Mouse (Mus musculus) stomach, embryonic 15.5 days (tissue): ENCODE data around the gene Zeb2. TPM values are rescaled to one million over a fixed set of nuclear protein-coding genes. Genes with fewer than 3 reads are reported as not detected.
A peak's percentile ranks its signal among the peaks of the same experiment; 100 is the strongest.

ENCODE experiments used
- ATAC-seq: fragments of 200-750 bp; cut with Nextera tagmentation; 2 replicates; pipeline ENCODE4 v1.8.0; 2017; ENCODE audit warnings: low read depth, moderate number of reproducible peaks, moderate TSS enrichment; ENCODE audit not compliant: insufficient read depth, low FRiP score
- H3K27ac ChIP-seq: fragments of 300-500 bp; sonication (generic); 2 replicates; pipeline ENCODE4 v1.5.1; 2015; ENCODE audit warnings: mild to moderate bottlenecking, inconsistent platforms
- H3K27me3 ChIP-seq: fragments of 300-500 bp; sonication (generic); replicated peaks from 2 replicates; pipeline ENCODE4 v1.6.1; 2015; ENCODE audit warnings: inconsistent platforms
- H3K36me3 ChIP-seq: fragments of 300-500 bp; sonication (generic); 2 replicates; pipeline ENCODE4 v1.6.1; 2015; ENCODE audit warnings: inconsistent platforms
- H3K4me1 ChIP-seq: fragments of 300-500 bp; sonication (generic); 2 replicates; pipeline ENCODE4 v1.6.1; 2015; ENCODE audit warnings: inconsistent platforms
- H3K4me2 ChIP-seq: fragments of 300-500 bp; sonication (generic); 2 replicates; pipeline ENCODE4 v1.6.1; 2015; ENCODE audit warnings: mild to moderate bottlenecking, inconsistent platforms
- H3K4me3 ChIP-seq: fragments of 300-500 bp; sonication (generic); replicated peaks from 2 replicates; pipeline ENCODE4 v1.5.1; 2015; ENCODE audit warnings: inconsistent platforms
- H3K9ac ChIP-seq: fragments of 300-500 bp; sonication (generic); 2 replicates; pipeline ENCODE4 v1.6.1; 2015; ENCODE audit warnings: inconsistent platforms
- H3K9me3 ChIP-seq: fragments of 300-500 bp; sonication (generic); 2 replicates; pipeline ENCODE4 v1.6.1; 2016; ENCODE audit warnings: inconsistent platforms
- WGBS: fragments of 180-500 bp; shearing (Covaris S2); methylation state at CpG from one replicate; pipeline ENCODE4 v1.1.7; 2015; 5-methylcytosine and 5-hydroxymethylcytosine counted together
- polyA plus RNA-seq: library from polyadenylated mRNA; unstranded; fragments of >200 nt; fragmentation: Nextera tagmentation; extraction: Ambion mirVana; gene quantifications from 2 replicates; pipeline ENCODE4 v1.2.1, GENCODE M21; 2015

The Zeb2 gene
- polyA plus RNA-seq, 1 experiment from 2014 or later = 46.5 TPM

DNA sequence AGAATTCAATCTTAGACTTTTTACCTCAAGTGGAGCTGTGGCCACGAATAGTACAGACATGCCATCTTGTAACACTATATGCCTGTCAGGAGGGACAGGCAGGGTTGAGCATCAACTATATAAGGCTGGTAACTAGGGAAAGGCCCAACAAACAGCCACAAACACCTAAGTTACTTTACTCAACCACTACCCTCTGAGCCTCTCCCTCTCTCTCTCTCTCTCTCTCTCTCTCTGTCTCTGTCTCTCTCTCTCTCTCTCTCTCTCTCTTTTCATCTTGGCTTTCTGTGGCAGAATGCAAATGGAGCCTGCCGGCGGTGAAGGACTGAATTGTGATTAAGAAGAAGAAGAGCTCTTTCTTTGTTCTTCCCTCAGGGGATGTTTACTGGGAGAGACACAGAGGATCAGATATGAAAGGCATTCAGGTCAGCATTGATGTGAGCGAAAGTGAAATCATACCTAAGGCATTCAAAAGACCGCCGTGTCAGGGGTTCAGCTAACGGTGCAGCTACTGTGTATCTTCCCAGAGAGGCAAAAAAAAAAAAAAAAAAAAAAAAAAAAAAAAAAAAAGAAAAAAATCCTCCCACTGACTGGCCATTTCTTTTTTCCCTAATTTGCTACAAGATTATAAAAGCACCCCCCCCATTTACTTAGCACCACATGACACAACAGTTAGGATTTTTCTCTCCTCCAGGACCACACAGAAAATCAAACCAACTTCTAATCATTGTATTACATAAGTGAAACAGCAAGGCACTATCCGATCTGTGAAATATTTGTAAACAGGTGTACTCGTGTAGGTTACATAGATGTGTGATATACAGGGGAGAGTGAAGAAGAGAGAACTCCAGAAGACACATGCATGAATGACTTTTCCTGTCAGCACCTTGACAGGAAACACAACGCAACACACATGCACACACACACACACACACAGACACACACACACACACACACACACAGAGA is 13.9 kb downstream of the Zeb2 start:
- Histone ChIP-seq H3K4me2 (peak overlapping the region; percentile 25; the same call in 1 of the 2 replicates), H3K27me3 (no peaks in the 10 kb centered on the region), H3K4me3 (no peak overlapping the region), H3K27ac (no peak overlapping the region), H3K36me3 (no peaks in the 10 kb centered on the region), H3K4me1 (peaks cover 9% of the 10 kb centered on the region), H3K9ac (no peak overlapping the region), H3K9me3 (no peaks in the 10 kb centered on the region)
- WGBS = 36% methylated on average over 10 of the region's 10 CpGs
- no peak for ATAC-seq

DNA sequence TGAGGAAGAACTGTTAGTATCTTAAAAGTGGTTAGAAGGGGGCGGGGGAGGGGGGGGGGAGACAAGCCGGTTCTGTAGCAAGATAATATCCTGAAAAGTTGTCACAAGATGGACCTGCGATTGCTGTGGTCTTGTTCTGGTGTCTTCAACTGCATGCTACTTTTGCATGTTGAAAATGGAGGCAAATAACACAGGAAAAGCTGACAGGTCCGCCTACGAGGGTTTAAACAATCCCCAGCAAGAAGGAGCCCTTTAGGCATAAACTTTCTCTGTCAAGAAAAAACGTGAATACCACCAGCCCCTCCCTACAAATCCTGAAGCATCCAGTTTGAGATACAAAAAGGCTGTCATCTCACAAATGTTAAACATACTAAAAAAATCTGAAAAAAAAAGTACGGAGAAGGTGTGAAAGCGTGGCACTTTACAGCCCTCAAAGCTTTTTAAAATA is 15.0 kb downstream of the Zeb2 start:
- Histone ChIP-seq H3K36me3 (no peaks in the 10 kb centered on the region), H3K27me3 (no peaks in the 10 kb centered on the region), H3K9ac (no peak overlapping the region), H3K4me1 (peaks cover 12% of the 10 kb centered on the region), H3K4me2 (no peak overlapping the region), H3K27ac (no peak overlapping the region), H3K4me3 (no peak overlapping the region), H3K9me3 (no peaks in the 10 kb centered on the region)
- WGBS = 36% methylated on average over 8 of the region's 8 CpGs
- ATAC-seq = no peak

DNA sequence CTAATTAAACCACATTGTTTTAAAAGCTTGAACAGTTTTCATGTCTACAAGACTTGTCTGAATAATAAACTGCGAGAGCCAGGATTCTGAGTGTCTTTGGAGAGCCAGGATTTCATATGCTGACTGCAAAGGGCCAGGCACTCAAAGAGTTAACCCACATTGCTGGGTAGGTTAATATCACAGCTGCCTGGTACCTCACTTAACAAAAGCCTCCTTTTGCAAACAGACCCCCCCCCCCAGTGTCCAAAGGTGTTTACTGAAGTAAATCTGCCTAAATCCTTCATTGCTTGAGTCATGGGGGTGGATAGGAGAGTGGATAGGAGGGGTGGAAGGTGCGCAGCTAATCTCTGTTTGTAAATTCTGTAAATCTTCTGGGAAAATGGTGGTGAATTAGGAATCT is 15.6 kb downstream of the Zeb2 start:
- ATAC-seq = 0 out of 2 replicates have a peak, but pooled peaks have one; percentile 31
- Histone ChIP-seq H3K27me3 (no peaks in the 10 kb centered on the region), H3K4me2 (0 out of 2 replicates have a peak overlapping the region, but pooled peaks have one; percentile 13), H3K9ac (no peak overlapping the region), H3K9me3 (no peaks in the 10 kb centered on the region), H3K27ac (no peak overlapping the region), H3K4me1 (peaks cover 12% of the 10 kb centered on the region), H3K4me3 (no peak overlapping the region), H3K36me3 (no peaks in the 10 kb centered on the region)
- 51% methylated on average over 2 of the region's 2 CpGs for whole genome bisulfite sequencing

DNA sequence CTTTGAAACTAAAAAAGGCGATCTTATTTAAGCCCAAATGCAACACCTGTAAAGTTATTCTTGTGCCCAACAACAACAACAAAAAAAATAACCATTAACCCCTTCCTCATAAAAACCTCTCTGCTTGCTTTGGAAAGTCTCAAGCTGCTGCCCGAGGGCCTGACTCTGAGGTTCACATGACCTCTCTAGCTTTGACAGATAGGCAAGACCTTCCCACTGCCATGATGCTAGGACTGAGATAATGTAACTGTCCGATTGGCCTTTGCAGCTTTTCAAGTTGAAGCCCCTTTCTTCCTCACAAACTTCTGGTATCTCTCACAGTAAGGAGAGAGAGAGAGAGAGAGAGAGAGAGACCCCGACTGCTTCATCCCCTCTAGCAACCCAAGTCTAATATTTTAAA is 16.2 kb downstream of the Zeb2 start:
- no peak for ATAC-seq
- WGBS = 52% methylated on average over 4 of the region's 4 CpGs
- peaks cover 12% of the 10 kb centered on the region for H3K4me1 ChIP-seq

DNA sequence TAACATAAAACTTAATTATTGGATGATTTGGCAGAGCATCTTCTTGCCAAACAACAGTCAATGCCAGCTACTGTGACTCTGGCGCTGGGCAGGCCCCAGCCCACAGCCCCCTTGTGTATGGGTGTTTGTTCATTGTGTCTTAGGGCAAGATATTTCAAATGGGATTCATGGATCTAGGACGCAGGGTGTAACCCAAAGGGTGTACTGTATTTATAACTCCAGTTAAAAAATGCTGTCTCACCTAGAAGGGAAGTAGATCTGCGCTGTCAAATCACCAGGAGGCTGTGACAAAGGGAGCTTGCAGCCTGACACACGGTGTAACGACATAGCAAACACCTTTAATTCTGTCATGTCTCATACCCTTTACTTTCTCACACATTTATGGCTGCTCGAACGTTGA is 16.6 kb downstream of the Zeb2 start:
- Histone ChIP-seq H3K9me3 (no peaks in the 10 kb centered on the region), H3K4me2 (0 out of 2 replicates have a peak overlapping the region, but pooled peaks have one; percentile 3), H3K4me3 (no peak overlapping the region), H3K36me3 (no peaks in the 10 kb centered on the region), H3K9ac (no peak overlapping the region), H3K27me3 (no peaks in the 10 kb centered on the region), H3K4me1 (peaks cover 12% of the 10 kb centered on the region), H3K27ac (no peak overlapping the region)
- peak; percentile 43; the same call in 1 of the 2 replicates for ATAC-seq
- WGBS = 64% methylated on average over 7 of the region's 7 CpGs

More for the DNA sequence above, 16.2 kb downstream of the Zeb2 start:
- H3K4me2 ChIP-seq = no peak overlapping the region
- H3K27me3 ChIP-seq = no peaks in the 10 kb centered on the region
- H3K9me3 ChIP-seq = no peaks in the 10 kb centered on the region
- H3K27ac ChIP-seq = no peak overlapping the region
- H3K9ac ChIP-seq = no peak overlapping the region
- no peaks in the 10 kb centered on the region for H3K36me3 ChIP-seq
- H3K4me3 ChIP-seq = no peak overlapping the region

DNA sequence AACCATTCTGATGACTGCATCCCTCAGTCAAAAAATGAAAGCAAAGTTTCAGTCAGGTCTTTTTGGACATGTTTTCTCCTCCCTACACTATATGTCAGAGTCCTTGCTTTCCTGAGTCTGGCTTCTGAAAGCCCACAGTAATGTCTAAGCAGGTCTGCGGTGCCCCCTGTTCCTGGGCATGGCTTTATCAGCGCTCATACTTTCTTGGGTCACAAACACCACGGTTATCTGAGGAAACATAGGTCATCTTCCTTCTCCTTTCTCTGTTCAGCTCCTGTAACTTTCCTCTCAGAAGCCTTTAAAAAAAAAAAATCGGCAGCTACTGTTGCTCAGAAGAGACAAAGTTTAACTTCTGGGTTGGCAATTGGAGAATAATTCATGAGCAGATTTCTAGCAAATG is 17.2 kb downstream of the Zeb2 start:
- no peak for ATAC-seq
- H3K4me1 ChIP-seq = peaks cover 12% of the 10 kb centered on the region
- 58% methylated on average over 4 of the region's 4 CpGs for WGBS

DNA sequence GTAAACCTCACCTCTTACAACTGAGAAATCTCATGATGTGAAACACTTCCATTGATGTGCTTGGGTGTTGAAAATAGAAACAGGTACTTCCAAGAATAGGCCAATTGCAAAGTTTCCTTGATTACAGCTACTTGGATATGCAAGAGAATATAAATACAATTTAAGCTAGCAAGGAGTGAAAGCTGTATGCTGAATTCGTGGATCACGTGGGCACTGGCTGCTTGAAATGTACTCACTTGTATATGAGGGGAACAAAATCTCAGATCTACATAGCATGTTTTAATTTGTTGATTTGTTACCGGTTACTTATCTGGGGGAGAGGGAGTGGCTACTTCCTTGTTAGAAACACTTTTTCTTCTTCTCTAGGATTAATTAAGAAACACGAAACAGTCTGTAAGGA is 18.1 kb downstream of the Zeb2 start:
- Histone ChIP-seq H3K36me3 (no peaks in the 10 kb centered on the region), H3K27ac (no peak overlapping the region), H3K27me3 (no peaks in the 10 kb centered on the region), H3K9me3 (no peaks in the 10 kb centered on the region), H3K4me3 (no peak overlapping the region), H3K4me2 (no peak overlapping the region), H3K9ac (no peak overlapping the region), H3K4me1 (peaks cover 12% of the 10 kb centered on the region)
- 71% methylated on average over 4 of the region's 4 CpGs for WGBS
- ATAC-seq = no peak

More for the DNA sequence above, 17.2 kb downstream of the Zeb2 start:
- no peaks in the 10 kb centered on the region for H3K36me3 ChIP-seq
- H3K9me3 ChIP-seq = no peaks in the 10 kb centered on the region
- H3K27ac ChIP-seq = no peak overlapping the region
- no peaks in the 10 kb centered on the region for H3K27me3 ChIP-seq
- 0 out of 2 replicates have a peak overlapping the region, but pooled peaks have one; percentile 3 for H3K4me2 ChIP-seq
- no peak overlapping the region for H3K9ac ChIP-seq
- no peak overlapping the region for H3K4me3 ChIP-seq

DNA sequence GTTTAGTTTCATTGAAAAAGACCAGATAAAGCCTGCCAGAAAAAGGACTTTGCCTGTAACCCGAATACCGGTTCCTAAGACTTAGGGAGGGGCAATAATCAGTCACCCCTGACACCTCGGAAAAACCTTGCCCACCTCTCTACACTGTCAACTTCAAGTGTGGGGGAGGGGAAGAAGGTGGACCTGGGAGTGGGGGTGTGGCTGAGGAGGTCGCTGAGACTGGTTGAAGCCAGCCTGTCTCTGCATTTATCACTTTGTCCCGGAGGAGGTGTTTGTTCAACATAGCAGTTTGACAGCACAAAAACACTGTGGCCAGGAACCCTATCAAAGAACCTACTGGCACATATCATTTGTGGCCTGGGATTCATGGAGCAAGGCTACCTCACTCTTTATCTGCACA is 19.2 kb downstream of the Zeb2 start:
- Histone ChIP-seq H3K4me1 (peaks cover 10% of the 10 kb centered on the region), H3K27me3 (no peaks in the 10 kb centered on the region), H3K4me3 (no peak overlapping the region), H3K9ac (no peak overlapping the region), H3K36me3 (no peaks in the 10 kb centered on the region), H3K27ac (no peak overlapping the region), H3K9me3 (no peaks in the 10 kb centered on the region), H3K4me2 (peak overlapping the region; percentile 24; the same call in 1 of the 2 replicates)
- ATAC-seq = no peak
- WGBS = 12% methylated on average over 5 of the region's 5 CpGs

DNA sequence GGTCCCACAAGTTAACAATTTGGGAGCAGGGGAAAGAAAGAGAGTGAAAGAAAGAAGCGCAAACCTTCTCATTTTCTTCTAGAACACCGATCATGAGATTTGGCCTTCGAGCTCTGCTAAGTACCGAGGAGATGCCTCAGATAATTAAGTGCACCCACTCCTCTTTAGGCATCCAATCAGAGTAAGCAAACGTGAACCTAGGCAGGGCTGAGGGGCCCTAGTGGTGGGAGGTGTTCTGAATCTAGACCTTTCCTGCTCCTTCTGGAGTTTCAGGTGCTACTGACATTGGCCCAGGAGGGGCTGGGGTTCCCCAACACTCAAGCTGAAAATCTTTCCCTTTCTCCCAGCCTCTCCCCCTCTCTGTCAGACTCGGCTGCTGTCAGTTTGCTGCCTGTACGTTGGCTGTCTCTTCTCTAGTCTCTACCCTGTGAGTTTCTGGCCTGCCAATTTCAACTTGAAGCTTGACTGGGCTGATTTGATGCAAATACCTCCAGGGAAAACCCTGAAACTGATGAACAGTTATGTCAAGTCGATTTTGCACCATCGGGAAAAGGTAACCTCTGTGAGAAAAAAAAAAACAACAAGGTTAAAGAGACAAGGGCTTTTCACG is 20.5 kb downstream of the Zeb2 start:
- Histone ChIP-seq H3K36me3 (no peaks in the 10 kb centered on the region), H3K9me3 (no peaks in the 10 kb centered on the region), H3K27me3 (no peaks in the 10 kb centered on the region), H3K4me2 (0 out of 2 replicates have a peak overlapping the region, but pooled peaks have one; percentile 11), H3K9ac (no peak overlapping the region), H3K4me1 (peaks cover 6% of the 10 kb centered on the region; the same call in 1 of the 2 replicates), H3K27ac (peak overlapping the region; percentile 9; the same call in 1 of the 2 replicates), H3K4me3 (no peak overlapping the region)
- no peak for ATAC-seq
- WGBS = 51% methylated on average over 10 of the region's 10 CpGs

DNA sequence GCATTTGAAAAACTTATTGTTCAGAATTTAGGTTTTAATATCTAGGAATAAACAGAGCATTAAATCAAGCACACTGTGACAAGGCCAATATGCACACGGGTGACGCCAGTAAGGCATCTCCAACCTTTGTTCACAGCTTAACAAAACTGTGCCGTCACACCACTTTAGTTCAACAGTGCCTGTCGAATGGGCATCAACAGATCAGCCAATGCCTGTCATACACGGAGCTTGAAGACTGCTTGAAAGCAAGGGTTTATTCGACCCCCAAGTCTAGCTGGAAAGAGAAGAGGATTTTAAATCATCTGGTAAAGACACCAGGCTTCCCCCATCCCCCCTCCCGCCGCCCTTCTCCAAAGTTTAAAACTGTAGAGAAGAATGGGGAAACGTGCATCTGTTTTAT is 21.4 kb downstream of the Zeb2 start:
- Histone ChIP-seq H3K4me3 (no peak overlapping the region), H3K4me1 (peaks cover 3% of the 10 kb centered on the region; the same call in 1 of the 2 replicates), H3K27me3 (no peaks in the 10 kb centered on the region), H3K27ac (no peak overlapping the region), H3K4me2 (no peak overlapping the region), H3K9ac (no peak overlapping the region), H3K36me3 (no peaks in the 10 kb centered on the region), H3K9me3 (no peaks in the 10 kb centered on the region)
- 42% methylated on average over 9 of the region's 9 CpGs for WGBS
- no peak for ATAC-seq

DNA sequence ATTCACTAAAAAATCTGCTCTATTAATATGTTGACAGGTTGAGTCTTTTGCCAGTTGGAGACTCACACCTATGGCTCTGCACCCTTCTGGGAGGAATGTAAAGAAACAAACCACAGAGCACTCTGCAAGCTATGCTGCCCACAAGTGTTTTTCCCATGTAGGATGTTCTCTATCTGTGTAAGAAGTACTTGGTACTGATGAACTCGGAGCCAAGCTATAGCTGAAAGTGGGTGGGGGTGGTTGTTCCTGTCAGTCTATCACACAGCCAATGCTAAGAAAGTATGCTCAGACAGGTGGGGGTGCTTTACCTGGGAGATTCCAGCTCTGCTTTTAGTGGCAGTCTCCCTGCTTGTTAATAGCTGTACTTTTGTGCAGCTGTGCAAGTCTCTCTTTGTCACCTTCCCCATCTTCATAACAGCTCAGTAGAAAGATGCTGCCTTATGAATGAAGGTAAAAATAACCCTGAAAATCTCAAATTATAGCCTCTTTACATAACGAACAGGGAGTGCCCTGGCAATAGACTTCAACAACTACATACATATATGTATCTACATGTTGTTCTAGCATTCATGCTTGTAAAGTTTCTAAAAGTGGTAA is 22.7 kb downstream of the Zeb2 start:
- Histone ChIP-seq H3K27ac (0 out of 2 replicates have a peak overlapping the region, but pooled peaks have one; percentile 13), H3K4me1 (peaks cover 3% of the 10 kb centered on the region; the same call in 1 of the 2 replicates), H3K4me2 (no peak overlapping the region), H3K36me3 (no peaks in the 10 kb centered on the region), H3K9ac (no peak overlapping the region), H3K4me3 (no peak overlapping the region), H3K27me3 (no peaks in the 10 kb centered on the region), H3K9me3 (no peaks in the 10 kb centered on the region)
- ATAC-seq = no peak
- 56% methylated on average over 2 of the region's 2 CpGs for WGBS
